Mouse (Mus musculus) CD4-positive, CD25-positive, alpha-beta regulatory T cell, adult 4 months (primary cell): ENCODE results near the gene Abca5. TPM values are rescaled to one million over a fixed set of nuclear protein-coding genes. Genes with fewer than 3 reads are reported as not detected.

Experiments used
- polyA plus RNA-seq, 2 experiments: library from polyadenylated mRNA; unstranded; fragments of 100-300 nt; shearing (Covaris generic); gene quantifications; one replicate each; pipeline ENCODE4 v1.2.1; 2017

Abca5 gene
- polyA plus RNA-seq, 2 experiments from 2014 or later: 0.73 to 1.1 TPM

Other genes starting within 250 kb of the Abca5 start
- not detected for gene Abca8a, start 241.7 kb downstream of the Abca5 start, polyA plus RNA-seq
- not detected for gene Abca9, start 169.5 kb downstream of the Abca5 start, polyA plus RNA-seq
- gene Abca6, start 85.9 kb downstream of the Abca5 start, polyA plus RNA-seq: not detected
- 1 to 10 TPM; 5.8 to 8.8 TPM for gene Map2k6, start 61.4 kb upstream of the Abca5 start, polyA plus RNA-seq